Mouse (Mus musculus) heart, adult 2 months (tissue): Measurements from ENCODE around the gene Map1s.

Experiments
- CTCF ChIP-seq: fragments of 200-600 bp; IDR thresholded peaks from 2 replicates; pipeline ENCODE4 v1.8.1; 2022; ENCODE audit warnings: antibody characterized with exemption, mild to moderate bottlenecking, moderate library complexity
- EP300 ChIP-seq: fragments of 200-500 bp; IDR thresholded peaks from 2 replicates; pipeline ENCODE4 v1.6.1; 2011; ENCODE audit warnings: low read depth, low read length, control low read depth; ENCODE audit not compliant: insufficient read depth
- POLR2A ChIP-seq: fragments of 200-500 bp; IDR thresholded peaks from 2 replicates; pipeline ENCODE4 v1.6.1; 2011; ENCODE audit warnings: mild to moderate bottlenecking, low read depth, low read length, control low read depth; ENCODE audit not compliant: insufficient read depth

GRCm38 (mm10) chr8:70868559-70869198 is 37.1 kb upstream of the Map1s start:
- TF ChIP-seq CTCF = no peak
- TF ChIP-seq POLR2A = no peak
- no peak for TF ChIP-seq EP300
